20 mouse cellular contexts compared by ENCODE assay signal in genomic region chr6:66859391-66859790, GRCm38 (mm10). TPM values are rescaled to one million over a fixed set of nuclear protein-coding genes. Genes with fewer than 3 reads are reported as not detected.
"Had no signal": no experiment of that assay in that cellular context is flagged by ENCODE, and none has a peak within 500 bp of the region (broad histone marks: within the 10 kb centered on the region; RNA-seq: fewer than 3 reads in every experiment).

No protein-coding gene starts in this region.

- DNase-seq: liver, embryonic 13.5 days; lung, adult 2 months; lung, postnatal 36 days; right cerebral cortex, postnatal 25 days; thymus, postnatal 4 days had no signal

- H3K4me3 ChIP-seq: limb, embryonic 10.5 days; liver, embryonic 13.5 days; midbrain, embryonic 13.5 days had no signal

- H3K27ac ChIP-seq: limb, embryonic 10.5 days; liver, embryonic 13.5 days; midbrain, embryonic 13.5 days; stomach, postnatal 0 days had no signal

- ATAC-seq: hindbrain, embryonic 16.5 days; inflammation-experienced regulatory T-cells, adult 6 months; lung, postnatal 0 days; midbrain, embryonic 13.5 days had no signal

- H3K9ac ChIP-seq: liver, embryonic 13.5 days; midbrain, embryonic 13.5 days had no signal

- H3K27me3 ChIP-seq: liver, embryonic 13.5 days; midbrain, embryonic 13.5 days had no signal

- H3K9me3 ChIP-seq: limb, embryonic 10.5 days; liver, embryonic 13.5 days; midbrain, embryonic 13.5 days had no signal

- H3K4me2 ChIP-seq: liver, embryonic 13.5 days; midbrain, embryonic 13.5 days had no signal

- H3K36me3 ChIP-seq: limb, embryonic 10.5 days; liver, embryonic 13.5 days; midbrain, embryonic 13.5 days had no signal

- H3K4me1 ChIP-seq: limb, embryonic 10.5 days; liver, embryonic 13.5 days; midbrain, embryonic 13.5 days had no signal

RNA-seq across cellular contexts. Expression of gene Vmn1r39, which starts 49.0 kb away (rescaled TPM):
- total RNA-seq: layer of hippocampus, adult 8-10 months; layer of hippocampus, postnatal 14 days; left cerebral cortex, adult 18-20 months; left cerebral cortex, postnatal 14 days; megakaryocyte progenitor cell, adult 5-6 weeks; midbrain, postnatal 0 days had no signal
- polyA plus RNA-seq: hindbrain, embryonic 16.5 days; inflammation-experienced regulatory T-cells, adult 6 months; large intestine, adult 2 months; limb, embryonic 10.5 days; limb, embryonic 14.5 days; liver, embryonic 13.5 days; lung, adult 2 months; lung, postnatal 0 days; midbrain, embryonic 13.5 days; midbrain, postnatal 0 days; neural tube, embryonic 14.5 days; stomach, postnatal 0 days had no signal
